Mouse (Mus musculus) B cell, adult (primary cell): ENCODE results near the gene Zfp563. TPM values are rescaled to one million over a fixed set of nuclear protein-coding genes. Genes with fewer than 3 reads are reported as not detected.

Experiments
- total RNA-seq: library from RNA; stranded (reverse); gene quantifications from 4 replicates; pipeline ENCODE4 v1.2.4, GENCODE M21; 2023; ENCODE audit not compliant: inconsistent age

Zfp563 gene
- total RNA-seq: 3.8 to 5.5 TPM (median 4.8 TPM) in 4 replicates

GRCm38 (mm10) chr17:33089220-33089949, at the start of gene Zfp563:
Zfp563 (plus strand) TSS chr17:33089310.

GRCm38 (mm10) chr17:33067958-33068357, 21.2 kb upstream of the Zfp563 start, which contains the start of gene 4921501E09Rik:
4921501E09Rik (minus strand) TSS chr17:33068058.

GRCm38 (mm10) chr17:33139261-33139820, 50.2 kb downstream of the Zfp563 start, which contains the start of gene Morc2b:
Morc2b (minus strand) TSS chr17:33139683.

Other genes starting within 250 kb of the Zfp563 start
- gene Zfp870, start 197.7 kb upstream of the Zfp563 start, total RNA-seq: 7.0 to 11.8 TPM (median 10.3 TPM) in 4 replicates
- not detected in 4 replicates for gene Cyp4f14, start 172.0 kb upstream of the Zfp563 start, total RNA-seq
- gene Cyp4f13, start 141.9 kb upstream of the Zfp563 start, total RNA-seq: 83.0 to 86.6 TPM (median 84.1 TPM) in 4 replicates
- gene Zfp472, start 123.5 kb upstream of the Zfp563 start, total RNA-seq: 15.7 to 21.4 TPM (median 20.5 TPM) in 4 replicates
- 12.2 to 15.7 TPM (median 14.1 TPM) in 4 replicates for gene Zfp952, start 96.2 kb upstream of the Zfp563 start, total RNA-seq
- 3.5 to 5.2 TPM (median 4.0 TPM) in 4 replicates for gene Zfp763, start 55.9 kb upstream of the Zfp563 start, total RNA-seq
- gene 4921501E09Rik, start 21.3 kb upstream of the Zfp563 start, total RNA-seq: not detected in 4 replicates
- gene Morc2b, start 50.4 kb downstream of the Zfp563 start, total RNA-seq: not detected in 4 replicates
- gene Olfr55, start 79.1 kb downstream of the Zfp563 start, total RNA-seq: not detected in 4 replicates
- gene Olfr239, start 102.0 kb downstream of the Zfp563 start, total RNA-seq: not detected in 4 replicates
- gene Olfr1564, start 132.4 kb downstream of the Zfp563 start, total RNA-seq: not detected in 4 replicates
- 4.3 to 7.0 TPM (median 5.2 TPM) in 4 replicates for gene Zfp955a, start 165.8 kb downstream of the Zfp563 start, total RNA-seq
- 0.06 to 0.13 TPM (median 0.12 TPM) in 3 of 4 replicates, not detected in the other for gene Olfr63, start 175.4 kb downstream of the Zfp563 start, total RNA-seq
- gene Zfp955b, start 200.2 kb downstream of the Zfp563 start, total RNA-seq: 5.1 to 8.3 TPM (median 5.5 TPM) in 4 replicates